Mouse (Mus musculus): Measurements from ENCODE around the gene Whamm.

DNA sequence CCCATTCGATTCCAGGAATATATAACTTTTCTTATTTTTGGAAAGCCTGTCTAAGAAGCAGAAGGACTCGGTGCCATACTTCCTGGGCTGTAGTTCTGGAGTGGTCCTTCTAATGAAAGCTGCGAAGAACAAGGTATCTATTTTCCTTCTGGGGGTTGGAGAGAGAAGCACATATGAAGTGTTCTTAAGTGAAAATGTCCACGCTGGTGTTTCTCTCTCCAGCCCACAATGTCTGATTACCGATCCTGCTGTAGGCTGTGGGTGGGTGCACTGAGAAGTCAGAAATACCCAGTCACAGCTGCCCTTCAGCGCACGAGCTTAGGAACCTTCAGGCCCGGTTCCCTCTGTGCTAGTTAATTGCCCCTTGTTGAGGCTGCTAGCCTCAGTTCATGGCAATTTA lies 60.2 kb downstream of the Whamm start:
- TF ChIP-seq CTCF (IDR thresholded peaks at IDR 0.05; ENCODE audit: low read depth) (no peak), EP300 (IDR thresholded peaks at IDR 0.05; ENCODE audit: low read depth) (no peak)

All from liver, postnatal 0 days (tissue).